Mouse (Mus musculus): ENCODE measurements around the gene Ntng1.

Gene Ntng1

GRCm38 (mm10) chr3:109975106-109975505 lies 168.7 kb downstream of the Ntng1 start:
- no peaks in the 10 kb centered on the region for H3K9me3 ChIP-seq (ENCODE audit: low read length)
- TF ChIP-seq CTCF (conservative IDR thresholded peaks at IDR 0.05; ENCODE audit: low read length), result no peak
- no peak for TF ChIP-seq NANOG (IDR thresholded peaks at IDR 0.05; ENCODE audit: borderline replicate concordance, low read length)
- TF ChIP-seq POU5F1 (IDR thresholded peaks at IDR 0.05; ENCODE audit: borderline replicate concordance, low read length), result no peak
- no peak overlapping the region for H3K4me3 ChIP-seq (replicated peaks; ENCODE audit: low read length)
- 0 out of 2 replicates have a peak, but pooled peaks cover 7% of the 10 kb centered on the region for H3K4me1 ChIP-seq (replicated peaks; ENCODE audit: low read depth, low read length)
- no peaks in the 10 kb centered on the region for H3K27me3 ChIP-seq (ENCODE audit: insufficient read depth, low read length)
- H3K36me3 ChIP-seq (ENCODE audit: insufficient read depth, low read length), result no peaks in the 10 kb centered on the region

DNA sequence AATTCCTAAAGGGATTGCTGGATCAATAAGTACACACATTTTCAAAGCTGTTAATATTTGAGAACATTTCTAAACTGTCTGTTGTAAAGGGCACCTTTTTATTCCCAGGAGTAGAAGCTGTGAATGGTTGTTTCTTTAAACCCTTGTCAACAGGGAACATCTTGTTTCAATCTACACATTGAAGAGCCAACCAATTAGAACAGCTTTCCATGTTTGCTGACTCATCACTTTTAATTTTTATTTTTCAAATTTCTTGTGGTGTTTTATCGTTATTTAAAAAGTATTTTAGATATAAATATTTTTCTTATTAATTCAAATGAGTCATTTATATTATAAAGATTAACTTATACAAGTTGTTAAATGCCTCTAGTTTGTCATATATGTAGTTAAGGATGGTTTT lies 172.3 kb downstream of the Ntng1 start:
- Histone ChIP-seq H3K4me3 (replicated peaks; ENCODE audit: low read length) (no peak overlapping the region), H3K9me3 (ENCODE audit: low read length) (no peaks in the 10 kb centered on the region), H3K4me1 (replicated peaks; ENCODE audit: low read depth, low read length) (no peaks in the 10 kb centered on the region), H3K36me3 (ENCODE audit: insufficient read depth, low read length) (no peaks in the 10 kb centered on the region), H3K27me3 (ENCODE audit: insufficient read depth, low read length) (no peaks in the 10 kb centered on the region)
- TF ChIP-seq NANOG (IDR thresholded peaks at IDR 0.05; ENCODE audit: borderline replicate concordance, low read length) (no peak), POU5F1 (IDR thresholded peaks at IDR 0.05; ENCODE audit: borderline replicate concordance, low read length) (no peak), CTCF (conservative IDR thresholded peaks at IDR 0.05; ENCODE audit: low read length) (no peak)

DNA sequence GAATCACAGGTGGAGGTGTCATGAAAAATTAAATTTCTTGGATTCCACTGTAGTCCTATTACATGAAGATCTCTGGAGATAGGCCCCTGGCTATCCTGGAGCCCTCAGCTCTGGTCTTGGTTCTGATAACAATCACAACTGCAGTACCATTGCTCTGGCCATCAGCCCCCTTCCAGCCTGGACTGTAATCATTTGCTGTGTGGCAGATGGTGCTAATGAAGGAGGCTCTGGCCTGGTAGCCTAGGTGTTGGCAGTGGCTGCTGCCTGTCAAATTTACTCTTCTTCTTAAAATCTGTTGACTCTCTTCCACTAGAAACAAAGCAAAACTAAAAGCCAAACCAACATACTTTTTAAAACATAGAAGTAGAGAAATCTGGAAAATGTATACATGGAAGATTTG lies 173.6 kb downstream of the Ntng1 start:
- no peaks in the 10 kb centered on the region for H3K9me3 ChIP-seq (ENCODE audit: low read length)
- TF ChIP-seq CTCF (conservative IDR thresholded peaks at IDR 0.05; ENCODE audit: low read length) (no peak), NANOG (IDR thresholded peaks at IDR 0.05; ENCODE audit: borderline replicate concordance, low read length) (no peak), POU5F1 (IDR thresholded peaks at IDR 0.05; ENCODE audit: borderline replicate concordance, low read length) (no peak)
- H3K27me3 ChIP-seq (ENCODE audit: insufficient read depth, low read length), result no peaks in the 10 kb centered on the region
- no peaks in the 10 kb centered on the region for H3K4me1 ChIP-seq (replicated peaks; ENCODE audit: low read depth, low read length)
- H3K36me3 ChIP-seq (ENCODE audit: insufficient read depth, low read length), result no peaks in the 10 kb centered on the region
- H3K4me3 ChIP-seq (replicated peaks; ENCODE audit: low read length), result no peak overlapping the region

- H3K9me3 ChIP-seq (ENCODE audit: low read length), result no peaks in the 10 kb centered on the region
- no peaks in the 10 kb centered on the region for H3K36me3 ChIP-seq (ENCODE audit: insufficient read depth, low read length)
- no peaks in the 10 kb centered on the region for H3K4me1 ChIP-seq (replicated peaks; ENCODE audit: low read depth, low read length)
- no peak for TF ChIP-seq POU5F1 (IDR thresholded peaks at IDR 0.05; ENCODE audit: borderline replicate concordance, low read length)
- no peak for TF ChIP-seq CTCF (conservative IDR thresholded peaks at IDR 0.05; ENCODE audit: low read length)
- no peak for TF ChIP-seq NANOG (IDR thresholded peaks at IDR 0.05; ENCODE audit: borderline replicate concordance, low read length)
- no peak overlapping the region for H3K4me3 ChIP-seq (replicated peaks; ENCODE audit: low read length)
- no peaks in the 10 kb centered on the region for H3K27me3 ChIP-seq (ENCODE audit: insufficient read depth, low read length)
These were observed 181.2 kb downstream of the Ntng1 start for GRCm38 (mm10) chr3:109962631-109963030.

GRCm38 (mm10) chr3:109942960-109943359 lies 200.9 kb downstream of the Ntng1 start:
- no peak overlapping the region for H3K4me3 ChIP-seq (replicated peaks; ENCODE audit: low read length)
- no peak for TF ChIP-seq CTCF (conservative IDR thresholded peaks at IDR 0.05; ENCODE audit: low read length)
- TF ChIP-seq POU5F1 (IDR thresholded peaks at IDR 0.05; ENCODE audit: borderline replicate concordance, low read length), result no peak
- TF ChIP-seq NANOG (IDR thresholded peaks at IDR 0.05; ENCODE audit: borderline replicate concordance, low read length), result no peak
- H3K9me3 ChIP-seq (ENCODE audit: low read length), result no peaks in the 10 kb centered on the region
- no peaks in the 10 kb centered on the region for H3K36me3 ChIP-seq (ENCODE audit: insufficient read depth, low read length)
- no peaks in the 10 kb centered on the region for H3K27me3 ChIP-seq (ENCODE audit: insufficient read depth, low read length)
- no peaks in the 10 kb centered on the region for H3K4me1 ChIP-seq (replicated peaks; ENCODE audit: low read depth, low read length)

GRCm38 (mm10) chr3:109937634-109938033 lies 206.2 kb downstream of the Ntng1 start:
- TF ChIP-seq CTCF (conservative IDR thresholded peaks at IDR 0.05; ENCODE audit: low read length) (no peak), POU5F1 (IDR thresholded peaks at IDR 0.05; ENCODE audit: borderline replicate concordance, low read length) (no peak), NANOG (IDR thresholded peaks at IDR 0.05; ENCODE audit: borderline replicate concordance, low read length) (no peak)
- Histone ChIP-seq H3K36me3 (ENCODE audit: insufficient read depth, low read length) (no peaks in the 10 kb centered on the region), H3K4me1 (replicated peaks; ENCODE audit: low read depth, low read length) (no peaks in the 10 kb centered on the region), H3K4me3 (replicated peaks; ENCODE audit: low read length) (no peak overlapping the region), H3K27me3 (ENCODE audit: insufficient read depth, low read length) (no peaks in the 10 kb centered on the region), H3K9me3 (ENCODE audit: low read length) (no peaks in the 10 kb centered on the region)

- H3K4me3 ChIP-seq (replicated peaks; ENCODE audit: low read length), result no peak overlapping the region
- H3K4me1 ChIP-seq (replicated peaks; ENCODE audit: low read depth, low read length), result no peaks in the 10 kb centered on the region
- no peaks in the 10 kb centered on the region for H3K27me3 ChIP-seq (ENCODE audit: insufficient read depth, low read length)
- no peaks in the 10 kb centered on the region for H3K9me3 ChIP-seq (ENCODE audit: low read length)
- H3K36me3 ChIP-seq (ENCODE audit: insufficient read depth, low read length), result no peaks in the 10 kb centered on the region
- TF ChIP-seq POU5F1 (IDR thresholded peaks at IDR 0.05; ENCODE audit: borderline replicate concordance, low read length) (no peak), NANOG (IDR thresholded peaks at IDR 0.05; ENCODE audit: borderline replicate concordance, low read length) (no peak), CTCF (conservative IDR thresholded peaks at IDR 0.05; ENCODE audit: low read length) (no peak)
These were observed 207.5 kb downstream of the Ntng1 start for GRCm38 (mm10) chr3:109936275-109936674.

GRCm38 (mm10) chr3:109932261-109932660 lies 211.6 kb downstream of the Ntng1 start:
- H3K27me3 ChIP-seq (ENCODE audit: insufficient read depth, low read length), result no peaks in the 10 kb centered on the region
- no peak for TF ChIP-seq CTCF (conservative IDR thresholded peaks at IDR 0.05; ENCODE audit: low read length)
- no peak for TF ChIP-seq POU5F1 (IDR thresholded peaks at IDR 0.05; ENCODE audit: borderline replicate concordance, low read length)
- TF ChIP-seq NANOG (IDR thresholded peaks at IDR 0.05; ENCODE audit: borderline replicate concordance, low read length), result no peak
- H3K4me1 ChIP-seq (replicated peaks; ENCODE audit: low read depth, low read length), result no peaks in the 10 kb centered on the region
- H3K36me3 ChIP-seq (ENCODE audit: insufficient read depth, low read length), result no peaks in the 10 kb centered on the region
- H3K9me3 ChIP-seq (ENCODE audit: low read length), result no peaks in the 10 kb centered on the region
- H3K4me3 ChIP-seq (replicated peaks; ENCODE audit: low read length), result no peak overlapping the region

- H3K27me3 ChIP-seq (ENCODE audit: insufficient read depth, low read length), result no peaks in the 10 kb centered on the region
- H3K4me3 ChIP-seq (replicated peaks; ENCODE audit: low read length), result no peak overlapping the region
- H3K36me3 ChIP-seq (ENCODE audit: insufficient read depth, low read length), result no peaks in the 10 kb centered on the region
- H3K9me3 ChIP-seq (ENCODE audit: low read length), result no peaks in the 10 kb centered on the region
- TF ChIP-seq CTCF (conservative IDR thresholded peaks at IDR 0.05; ENCODE audit: low read length) (no peak), POU5F1 (IDR thresholded peaks at IDR 0.05; ENCODE audit: borderline replicate concordance, low read length) (no peak), NANOG (IDR thresholded peaks at IDR 0.05; ENCODE audit: borderline replicate concordance, low read length) (no peak)
- H3K4me1 ChIP-seq (replicated peaks; ENCODE audit: low read depth, low read length), result no peaks in the 10 kb centered on the region
These were observed 212.8 kb downstream of the Ntng1 start for GRCm38 (mm10) chr3:109931021-109931420.

Data from E14TG2a.4 (cell line).